Mouse (Mus musculus): ENCODE measurements around the gene Irs2. TPM values are rescaled to one million over a fixed set of nuclear protein-coding genes. Genes with fewer than 3 reads are reported as not detected.
A peak's percentile ranks its signal among the peaks of the same experiment; 100 is the strongest.

Irs2 gene
- polyA plus RNA-seq, 1 experiment from 2014 or later = 6.9 TPM

DNA sequence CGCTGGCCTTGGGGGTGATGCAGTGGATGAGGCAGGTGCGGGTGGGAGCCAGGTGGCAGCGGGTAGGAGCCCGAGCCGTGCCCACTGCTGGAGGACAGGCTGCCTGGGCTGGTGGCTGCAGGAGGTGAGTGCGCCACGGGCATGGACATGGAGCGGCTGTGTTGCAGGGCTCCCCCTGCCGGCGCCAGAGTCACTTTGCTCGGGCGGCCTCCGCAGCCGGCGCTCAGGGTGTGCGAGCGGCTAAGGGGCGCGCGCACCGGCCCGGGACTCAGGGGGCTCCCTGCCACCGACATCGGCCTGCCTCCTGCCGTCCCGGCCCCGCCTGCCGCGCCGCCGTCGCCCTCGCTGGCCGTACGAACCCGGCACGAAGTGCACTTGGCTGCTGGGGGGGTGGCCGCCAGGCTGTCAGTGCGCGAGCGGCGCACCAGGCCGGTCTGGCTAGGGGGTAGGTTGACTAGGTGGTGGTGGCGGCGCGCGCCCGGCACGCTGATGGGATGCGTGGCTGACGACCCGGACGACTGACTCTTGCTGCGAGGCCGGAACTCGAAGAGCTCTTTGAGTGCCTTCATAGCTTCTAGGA is 1.2 kb downstream of the Irs2 start:
- H3K4me1 ChIP-seq (ENCODE audit: control insufficient read depth, insufficient read depth, low read length) = peaks cover 49% of the 10 kb centered on the region

DNA sequence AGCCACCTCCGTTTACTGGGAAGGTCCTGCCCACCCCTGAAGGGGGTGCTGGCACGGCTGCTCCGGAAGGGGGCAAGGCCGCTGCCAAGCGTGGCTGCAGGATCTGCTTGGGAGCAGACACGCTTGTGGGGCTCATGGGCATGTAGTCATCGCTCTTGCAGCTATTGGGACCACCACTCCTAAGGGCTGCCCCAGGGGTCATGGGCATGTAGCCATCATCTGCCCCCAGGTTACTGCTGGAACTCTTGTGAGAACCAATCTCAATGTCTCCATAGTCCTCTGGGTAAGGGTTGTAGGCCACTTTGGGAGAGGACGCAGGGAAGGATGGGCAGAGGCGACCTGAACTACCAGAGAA is 2.0 kb downstream of the Irs2 start:
- no peaks in the 10 kb centered on the region for H3K9me3 ChIP-seq (ENCODE audit: control insufficient read depth, low read length)
- H3K4me1 ChIP-seq (ENCODE audit: control insufficient read depth, insufficient read depth, low read length) = peaks cover 54% of the 10 kb centered on the region
- DNase-seq (ENCODE audit: low spot score) (no peak), ATAC-seq (ENCODE audit: insufficient read depth, low FRiP score, low TSS enrichment) (no peak)
- peak overlapping the region; percentile 87 for H3K9ac ChIP-seq (ENCODE audit: low read length)
- no peaks in the 10 kb centered on the region for H3K27me3 ChIP-seq (ENCODE audit: control insufficient read depth, insufficient read depth, low read length)
- peak overlapping the region; percentile 87 for H3K4me3 ChIP-seq (ENCODE audit: low read depth, low read length)
- no peaks in the 10 kb centered on the region; the same call in 1 of the 2 replicates for H3K36me3 ChIP-seq (ENCODE audit: control insufficient read depth, insufficient read depth, low read length)
- peak overlapping the region; percentile 79 for H3K4me2 ChIP-seq (ENCODE audit: low read depth)
- no peak overlapping the region for H3K27ac ChIP-seq (ENCODE audit: low read depth, low read length)
- 87% methylated on average over 9 of the region's 9 CpGs for WGBS

More for the DNA sequence above, 1.2 kb downstream of the Irs2 start:
- Histone ChIP-seq H3K9ac (ENCODE audit: low read length) (peak overlapping the region; percentile 87), H3K36me3 (ENCODE audit: control insufficient read depth, insufficient read depth, low read length) (no peaks in the 10 kb centered on the region; the same call in 1 of the 2 replicates), H3K27ac (ENCODE audit: low read depth, low read length) (peak overlapping the region; percentile 97), H3K4me3 (ENCODE audit: low read depth, low read length) (peak overlapping the region; percentile 87), H3K4me2 (ENCODE audit: low read depth) (peak overlapping the region; percentile 79), H3K27me3 (ENCODE audit: control insufficient read depth, insufficient read depth, low read length) (no peaks in the 10 kb centered on the region), H3K9me3 (ENCODE audit: control insufficient read depth, low read length) (no peaks in the 10 kb centered on the region)
- DNase-seq (ENCODE audit: low spot score) = peak; percentile 93
- WGBS = under 1% methylated on average over 54 of the region's 56 CpGs
- peak; percentile 42 for ATAC-seq (ENCODE audit: insufficient read depth, low FRiP score, low TSS enrichment)

DNA sequence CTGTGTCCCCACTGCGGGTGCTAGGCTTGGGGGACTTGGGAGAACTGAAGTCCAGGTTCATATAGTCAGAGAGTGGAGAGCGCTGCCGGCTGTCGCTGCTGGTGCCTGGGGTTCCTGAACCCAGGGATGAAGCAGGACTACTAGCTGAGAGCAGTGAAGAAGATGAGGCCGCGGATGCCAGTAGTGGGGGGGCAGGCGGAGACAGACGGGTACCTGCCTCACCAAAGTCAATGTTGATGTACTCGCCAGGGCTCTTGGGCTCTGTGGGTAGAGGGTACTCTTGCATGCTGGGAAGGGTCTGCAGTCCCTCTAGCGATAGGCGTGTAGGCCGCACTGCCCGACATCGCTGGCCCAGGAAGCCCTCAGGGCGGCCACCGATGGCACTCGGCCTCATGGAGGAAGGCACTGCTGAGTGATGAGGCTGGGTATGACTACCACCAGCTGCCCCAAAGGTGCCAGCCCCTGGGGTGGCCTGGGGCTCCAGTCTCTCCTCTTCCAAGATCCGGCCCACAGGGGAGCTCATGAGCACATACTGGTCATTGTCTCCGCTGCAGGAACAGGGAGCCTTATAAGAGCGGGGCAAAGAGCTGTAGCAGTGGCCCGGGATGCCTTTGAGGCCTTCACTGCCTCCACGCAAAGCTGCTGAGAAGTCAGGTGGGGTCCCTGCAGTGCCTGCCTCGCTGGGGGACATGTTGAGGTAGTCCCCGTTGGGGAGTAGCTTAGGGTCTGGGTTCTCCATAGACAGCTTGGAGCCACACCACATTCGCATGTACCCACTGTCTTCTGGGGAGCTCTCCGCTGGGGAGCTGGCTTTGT is 2.6 kb downstream of the Irs2 start:
- 82% methylated on average over 26 of the region's 26 CpGs for WGBS
- Histone ChIP-seq H3K9ac (ENCODE audit: low read length) (peak overlapping the region; percentile 7; the same call in 1 of the 2 replicates), H3K36me3 (ENCODE audit: control insufficient read depth, insufficient read depth, low read length) (no peaks in the 10 kb centered on the region; the same call in 1 of the 2 replicates), H3K4me1 (ENCODE audit: control insufficient read depth, insufficient read depth, low read length) (peaks cover 57% of the 10 kb centered on the region), H3K27ac (ENCODE audit: low read depth, low read length) (no peak overlapping the region), H3K4me3 (ENCODE audit: low read depth, low read length) (peak overlapping the region; percentile 87), H3K27me3 (ENCODE audit: control insufficient read depth, insufficient read depth, low read length) (no peaks in the 10 kb centered on the region), H3K9me3 (ENCODE audit: control insufficient read depth, low read length) (no peaks in the 10 kb centered on the region), H3K4me2 (ENCODE audit: low read depth) (peak overlapping the region; percentile 79)
- DNase-seq (ENCODE audit: low spot score) (no peak), ATAC-seq (ENCODE audit: insufficient read depth, low FRiP score, low TSS enrichment) (no peak)

DNA sequence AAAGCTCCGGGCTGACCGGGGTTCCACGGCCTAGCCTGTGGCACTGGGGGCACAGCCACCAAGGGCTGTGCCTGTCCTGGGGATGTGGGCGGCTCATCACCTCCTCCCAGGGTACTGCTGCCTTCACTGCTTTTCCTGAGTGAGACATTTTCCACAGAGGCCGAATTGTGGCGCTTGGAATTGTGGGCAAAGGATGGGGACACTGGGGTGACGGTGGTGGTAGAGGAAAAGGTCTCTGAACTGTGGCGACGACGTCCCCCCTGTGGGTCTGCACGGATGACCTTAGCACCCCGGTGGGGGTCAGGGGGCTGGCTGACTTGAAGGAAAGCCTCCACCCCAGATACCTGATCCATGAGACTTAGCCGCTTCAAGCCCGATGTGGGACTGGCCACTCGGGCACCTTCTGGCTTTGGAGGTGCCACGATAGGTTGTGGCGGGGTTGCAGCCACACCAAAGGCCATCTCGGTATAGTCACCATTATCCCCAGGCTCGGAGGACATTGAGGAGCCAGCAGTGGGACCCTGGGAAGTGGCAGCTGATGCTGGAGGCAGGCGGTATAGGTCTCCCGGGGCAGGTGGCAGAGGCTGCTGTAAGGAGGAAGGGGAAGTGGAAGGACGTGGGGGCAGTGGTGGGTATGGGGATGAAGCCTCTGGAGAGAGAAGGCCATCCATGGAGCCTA is 3.3 kb downstream of the Irs2 start:
- no peaks in the 10 kb centered on the region; the same call in 1 of the 2 replicates for H3K36me3 ChIP-seq (ENCODE audit: control insufficient read depth, insufficient read depth, low read length)
- ATAC-seq (ENCODE audit: insufficient read depth, low FRiP score, low TSS enrichment) (no peak), DNase-seq (ENCODE audit: low spot score) (no peak)
- H3K9ac ChIP-seq (ENCODE audit: low read length) = peak overlapping the region; percentile 35
- H3K4me3 ChIP-seq (ENCODE audit: low read depth, low read length) = peak overlapping the region; percentile 87
- no peaks in the 10 kb centered on the region for H3K27me3 ChIP-seq (ENCODE audit: control insufficient read depth, insufficient read depth, low read length)
- no peaks in the 10 kb centered on the region for H3K9me3 ChIP-seq (ENCODE audit: control insufficient read depth, low read length)
- no peak overlapping the region for H3K27ac ChIP-seq (ENCODE audit: low read depth, low read length)
- WGBS = 82% methylated on average over 22 of the region's 22 CpGs
- H3K4me2 ChIP-seq (ENCODE audit: low read depth) = peak overlapping the region; percentile 79
- peaks cover 61% of the 10 kb centered on the region for H3K4me1 ChIP-seq (ENCODE audit: control insufficient read depth, insufficient read depth, low read length)

DNA sequence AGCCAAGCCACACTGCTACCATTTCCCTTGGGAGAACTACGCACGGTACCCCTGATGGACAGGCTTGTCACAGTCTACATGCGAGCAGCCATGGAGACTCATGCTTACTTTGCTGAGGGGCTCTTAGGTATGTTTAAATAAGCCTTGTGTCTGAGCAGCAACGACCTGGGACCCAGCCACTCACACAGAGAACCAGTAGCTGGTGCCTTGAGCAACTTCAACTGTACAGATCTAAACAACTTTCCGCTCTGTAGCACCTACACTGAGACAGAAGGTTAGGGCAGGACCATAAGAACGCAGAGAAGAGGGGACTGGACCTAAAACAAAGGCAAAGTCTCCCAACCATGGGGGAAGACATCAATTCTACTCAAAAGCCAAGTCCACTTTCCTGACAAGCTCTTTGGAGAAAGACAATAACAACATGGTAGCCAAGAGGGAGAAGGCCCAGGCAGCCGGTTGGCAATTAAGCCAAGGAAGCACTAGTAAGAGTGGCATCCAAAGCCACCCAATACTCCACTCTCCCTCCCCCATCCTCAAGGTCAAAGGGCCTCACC is 4.3 kb downstream of the Irs2 start:
- Histone ChIP-seq H3K27ac (ENCODE audit: low read depth, low read length) (no peak overlapping the region), H3K4me3 (ENCODE audit: low read depth, low read length) (peak overlapping the region; percentile 87), H3K36me3 (ENCODE audit: control insufficient read depth, insufficient read depth, low read length) (no peaks in the 10 kb centered on the region; the same call in 1 of the 2 replicates), H3K9me3 (ENCODE audit: control insufficient read depth, low read length) (no peaks in the 10 kb centered on the region), H3K27me3 (ENCODE audit: control insufficient read depth, insufficient read depth, low read length) (no peaks in the 10 kb centered on the region), H3K4me1 (ENCODE audit: control insufficient read depth, insufficient read depth, low read length) (peaks cover 65% of the 10 kb centered on the region), H3K4me2 (ENCODE audit: low read depth) (peak overlapping the region; percentile 79), H3K9ac (ENCODE audit: low read length) (peak overlapping the region; percentile 35)
- DNase-seq (ENCODE audit: low spot score) (no peak), ATAC-seq (ENCODE audit: insufficient read depth, low FRiP score, low TSS enrichment) (no peak)
- WGBS = 36% methylated on average over 7 of the region's 7 CpGs

DNA sequence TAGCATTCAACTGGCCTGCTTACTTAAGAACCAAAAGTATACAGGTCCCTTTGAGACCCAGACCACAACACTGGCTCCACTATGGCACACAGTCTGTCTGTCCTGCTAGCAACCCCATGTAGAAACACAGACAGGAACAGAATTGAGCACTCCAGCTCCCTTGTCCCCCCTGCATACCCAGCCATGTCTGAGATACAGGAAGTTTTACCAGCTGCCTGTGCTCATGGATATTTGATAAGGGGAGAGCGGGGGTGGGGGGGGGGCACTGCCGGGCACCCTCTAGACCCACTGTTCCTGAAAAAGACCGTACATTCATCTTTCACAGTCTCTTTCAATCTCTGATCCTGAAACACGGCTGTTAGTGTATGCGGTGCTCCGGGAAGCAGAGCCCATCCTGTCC is 5.0 kb downstream of the Irs2 start:
- DNase-seq (ENCODE audit: low spot score) = no peak
- peaks cover 65% of the 10 kb centered on the region for H3K4me1 ChIP-seq (ENCODE audit: control insufficient read depth, insufficient read depth, low read length)
- peak overlapping the region; percentile 35 for H3K9ac ChIP-seq (ENCODE audit: low read length)
- H3K9me3 ChIP-seq (ENCODE audit: control insufficient read depth, low read length) = no peaks in the 10 kb centered on the region
- H3K27me3 ChIP-seq (ENCODE audit: control insufficient read depth, insufficient read depth, low read length) = no peaks in the 10 kb centered on the region
- ATAC-seq (ENCODE audit: insufficient read depth, low FRiP score, low TSS enrichment) = no peak
- peak overlapping the region; percentile 79 for H3K4me2 ChIP-seq (ENCODE audit: low read depth)
- 49% methylated on average over 6 of the region's 6 CpGs for WGBS
- no peak overlapping the region for H3K27ac ChIP-seq (ENCODE audit: low read depth, low read length)
- H3K4me3 ChIP-seq (ENCODE audit: low read depth, low read length) = peak overlapping the region; percentile 87
- H3K36me3 ChIP-seq (ENCODE audit: control insufficient read depth, insufficient read depth, low read length) = no peaks in the 10 kb centered on the region; the same call in none of the 2 replicates

DNA sequence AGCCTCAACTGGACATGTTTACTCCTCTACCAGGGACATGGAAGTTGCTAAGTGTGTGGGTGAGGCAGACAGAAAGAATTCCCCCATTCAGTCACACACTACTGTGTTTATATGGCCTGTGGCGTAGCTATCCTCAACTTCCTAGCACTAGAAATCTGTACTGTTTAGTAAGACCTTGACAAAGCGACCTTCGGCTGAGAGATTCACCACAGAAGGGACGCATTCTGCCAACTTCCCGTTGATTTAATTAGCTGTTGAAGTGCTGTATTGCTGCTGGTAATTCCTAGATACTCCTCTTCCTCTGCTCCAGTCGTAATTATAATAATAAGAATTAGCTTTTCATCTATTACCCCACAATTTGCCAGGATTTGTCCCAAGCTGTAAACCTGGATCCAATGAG is 5.4 kb downstream of the Irs2 start:
- H3K27ac ChIP-seq (ENCODE audit: low read depth, low read length) = no peak overlapping the region

DNA sequence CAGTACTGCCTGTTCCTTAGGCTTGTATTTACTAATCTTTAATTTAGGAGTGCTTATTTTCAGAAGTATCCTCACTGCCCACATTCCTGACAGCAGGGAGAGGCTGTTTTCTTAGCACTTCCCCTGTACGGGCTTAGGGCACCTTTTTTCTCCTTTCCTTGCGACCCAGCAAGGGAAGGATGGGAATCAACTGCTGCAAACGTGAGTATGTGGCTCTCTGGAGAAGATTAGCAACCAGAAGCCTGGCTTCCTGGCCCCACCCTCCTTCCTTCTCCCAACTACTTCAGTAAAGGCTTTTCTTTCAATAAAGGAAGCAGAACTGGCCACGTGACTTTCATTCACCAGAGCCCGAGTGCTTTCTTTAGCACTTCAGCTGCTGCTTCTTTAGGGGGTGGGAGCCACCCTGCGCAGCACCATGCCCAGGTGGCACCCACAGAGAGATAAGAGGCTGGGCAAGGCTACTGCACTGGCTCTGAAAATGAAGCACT is 7.2 kb downstream of the Irs2 start:
- Histone ChIP-seq H3K4me1 (ENCODE audit: control insufficient read depth, insufficient read depth, low read length) (peaks cover 62% of the 10 kb centered on the region), H3K4me3 (ENCODE audit: low read depth, low read length) (0 out of 2 replicates have a peak overlapping the region, but pooled peaks have one; percentile 3), H3K9me3 (ENCODE audit: control insufficient read depth, low read length) (no peaks in the 10 kb centered on the region), H3K27me3 (ENCODE audit: control insufficient read depth, insufficient read depth, low read length) (no peaks in the 10 kb centered on the region), H3K27ac (ENCODE audit: low read depth, low read length) (no peak overlapping the region), H3K9ac (ENCODE audit: low read length) (no peak overlapping the region), H3K4me2 (ENCODE audit: low read depth) (peak overlapping the region; percentile 79), H3K36me3 (ENCODE audit: control insufficient read depth, insufficient read depth, low read length) (no peaks in the 10 kb centered on the region; the same call in none of the 2 replicates)
- ATAC-seq (ENCODE audit: insufficient read depth, low FRiP score, low TSS enrichment) (no peak), DNase-seq (ENCODE audit: low spot score) (no peak)
- WGBS = 6% methylated on average over 6 of the region's 6 CpGs

More for the DNA sequence above, 5.4 kb downstream of the Irs2 start:
- Histone ChIP-seq H3K4me2 (ENCODE audit: low read depth) (peak overlapping the region; percentile 79), H3K36me3 (ENCODE audit: control insufficient read depth, insufficient read depth, low read length) (no peaks in the 10 kb centered on the region; the same call in none of the 2 replicates), H3K4me1 (ENCODE audit: control insufficient read depth, insufficient read depth, low read length) (peaks cover 65% of the 10 kb centered on the region), H3K9me3 (ENCODE audit: control insufficient read depth, low read length) (no peaks in the 10 kb centered on the region), H3K9ac (ENCODE audit: low read length) (peak overlapping the region; percentile 35), H3K27me3 (ENCODE audit: control insufficient read depth, insufficient read depth, low read length) (no peaks in the 10 kb centered on the region), H3K4me3 (ENCODE audit: low read depth, low read length) (peak overlapping the region; percentile 87)
- no peak for DNase-seq (ENCODE audit: low spot score)
- 32% methylated on average over 6 of the region's 6 CpGs for WGBS
- ATAC-seq (ENCODE audit: insufficient read depth, low FRiP score, low TSS enrichment) = no peak
